4 mouse cellular contexts compared by ENCODE assay signal in genomic region chr19:53456681-53457080, GRCm38 (mm10).
"Had no signal": no experiment of that assay in that cellular context is flagged by ENCODE, and none has a peak within 500 bp of the region (broad histone marks: within the 10 kb centered on the region; RNA-seq: fewer than 3 reads in every experiment).

No protein-coding gene starts in this region.

- DNase-seq: kidney, postnatal 25 days; lung, adult 2 months; lung, postnatal 10 days; thymus, postnatal 4 days had no signal
